In the genomic region with DNA sequence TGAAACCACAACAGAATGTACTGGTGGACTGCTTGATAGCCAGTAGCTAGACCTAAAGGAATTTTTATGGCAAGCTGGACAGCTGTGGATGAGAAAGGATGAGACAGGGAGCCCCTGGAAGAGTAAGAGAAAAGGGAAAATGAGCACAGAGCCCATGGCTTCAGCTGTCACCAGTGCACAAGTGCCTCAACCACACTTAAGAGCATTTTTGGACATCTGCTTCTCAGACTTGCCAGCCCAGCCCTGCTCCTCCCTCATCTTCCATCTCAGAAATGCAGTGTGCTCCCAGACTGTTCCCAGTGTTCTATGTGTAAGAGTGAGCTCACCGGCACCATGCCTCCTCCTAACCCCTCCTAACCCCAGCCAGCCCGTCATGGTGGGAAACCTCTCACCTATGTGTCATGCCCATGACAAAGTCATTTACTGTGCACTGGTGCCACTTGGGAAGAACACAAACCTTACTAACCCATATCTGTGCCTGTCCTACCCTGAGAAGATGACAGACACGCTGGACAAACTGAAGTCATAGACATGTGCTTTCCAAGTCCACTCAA, we compare ENCODE assay signal across 18 mouse cellular contexts.
"Had no signal": no experiment of that assay in that cellular context is flagged by ENCODE, and none has a peak within 500 bp of the region (broad histone marks: within the 10 kb centered on the region; RNA-seq: fewer than 3 reads in every experiment).

No protein-coding gene starts in this region.

- H3K36me3 ChIP-seq: limb, embryonic 12.5 days; midbrain, embryonic 15.5 days; neural tube, embryonic 13.5 days had no signal

- H3K4me3 ChIP-seq: kidney, embryonic 15.5 days; limb, embryonic 12.5 days; liver, embryonic 15.5 days; midbrain, embryonic 15.5 days; neural tube, embryonic 13.5 days had no signal

- H3K4me2 ChIP-seq: kidney, embryonic 15.5 days; limb, embryonic 12.5 days; liver, embryonic 11.5 days; liver, embryonic 15.5 days; midbrain, embryonic 15.5 days; neural tube, embryonic 13.5 days had no signal

- DNase-seq: kidney, adult 2 months; kidney, postnatal 25 days; layer of hippocampus, adult 9-11 months; layer of hippocampus, postnatal 36 days; lung, adult 2 months; lung, postnatal 36 days; retina, postnatal 1 day; right cerebral cortex, postnatal 4 days; spleen, adult 18-20 months; thymus, adult 2 months; thymus, postnatal 25 days had no signal

- H3K9me3 ChIP-seq: kidney, embryonic 15.5 days; limb, embryonic 12.5 days; liver, embryonic 15.5 days; midbrain, embryonic 15.5 days; neural tube, embryonic 13.5 days had no signal

- H3K27me3 ChIP-seq: kidney, embryonic 15.5 days; limb, embryonic 12.5 days; liver, embryonic 15.5 days; midbrain, embryonic 15.5 days; neural tube, embryonic 13.5 days had no signal

- H3K4me1 ChIP-seq: limb, embryonic 12.5 days; liver, embryonic 15.5 days; midbrain, embryonic 15.5 days; neural tube, embryonic 13.5 days had no signal

- ATAC-seq: lung, postnatal 0 days; midbrain, embryonic 15.5 days had no signal

- H3K27ac ChIP-seq: kidney, embryonic 15.5 days; limb, embryonic 12.5 days; liver, embryonic 15.5 days; midbrain, embryonic 15.5 days; neural tube, embryonic 13.5 days had no signal

- H3K9ac ChIP-seq: kidney, embryonic 15.5 days; limb, embryonic 12.5 days; liver, embryonic 15.5 days; midbrain, embryonic 15.5 days; neural tube, embryonic 13.5 days had no signal
